Mouse (Mus musculus) ES-Bruce4 (cell line): ENCODE results near the gene Cdc42. TPM values are rescaled to one million over a fixed set of nuclear protein-coding genes. Genes with fewer than 3 reads are reported as not detected.

Experiments
- H3K27ac ChIP-seq: 2 replicates; pipeline ENCODE4 v1.5.1; 2012; ENCODE audit warnings: low read length, inconsistent platforms; ENCODE audit not compliant: insufficient read depth
- H3K27me3 ChIP-seq: 2 replicates; pipeline ENCODE4 v1.6.1; 2012; ENCODE audit warnings: mild to moderate bottlenecking, low read length, inconsistent platforms; ENCODE audit not compliant: control insufficient read depth, poor library complexity, insufficient read depth, severe bottlenecking
- H3K36me3 ChIP-seq: 2 replicates; pipeline ENCODE4 v1.6.1; 2012; ENCODE audit warnings: inconsistent platforms, mild to moderate bottlenecking, low read length, moderate library complexity; ENCODE audit not compliant: control insufficient read depth, poor library complexity, insufficient read depth, severe bottlenecking
- H3K4me1 ChIP-seq: one replicate; pipeline ENCODE4 v1.8.1; 2011; ENCODE audit warnings: low read length; ENCODE audit not compliant: control insufficient read depth, insufficient read depth
- H3K4me3 ChIP-seq: 2 replicates; pipeline ENCODE4 v1.5.1; 2011; ENCODE audit warnings: low read depth, mild to moderate bottlenecking, low read length
- H3K9ac ChIP-seq: 2 replicates; pipeline ENCODE4 v1.6.1; 2012; ENCODE audit warnings: low read depth, mild to moderate bottlenecking, inconsistent platforms; ENCODE audit not compliant: poor library complexity, severe bottlenecking
- H3K9me3 ChIP-seq: replicated peaks from 2 replicates; pipeline ENCODE4 v1.6.1; 2012; ENCODE audit warnings: mild to moderate bottlenecking, low read length, inconsistent platforms; ENCODE audit not compliant: control insufficient read depth, poor library complexity, insufficient read depth, severe bottlenecking
- CTCF ChIP-seq: IDR thresholded peaks from one replicate; pipeline ENCODE4 v1.8.1; 2011; ENCODE audit warnings: low read depth, low read length
- EP300 ChIP-seq: IDR thresholded peaks from 2 replicates; pipeline ENCODE4 v1.6.1; 2011; ENCODE audit warnings: low read depth, low read length; ENCODE audit not compliant: insufficient read depth
- POLR2A ChIP-seq: IDR thresholded peaks from one replicate; pipeline ENCODE4 v1.8.1; 2011; ENCODE audit warnings: low read length; ENCODE audit not compliant: insufficient read depth
- polyA plus RNA-seq: library from polyadenylated mRNA; stranded (reverse); fragments of >200 nt; gene quantifications from 2 replicates; pipeline ENCODE4 v1.2.4, GENCODE M21; 2011; ENCODE audit warnings: low read depth; ENCODE audit not compliant: missing spikeins, insufficient read depth, insufficient read length

The Cdc42 gene
- polyA plus RNA-seq, 1 experiment: 476 TPM

DNA sequence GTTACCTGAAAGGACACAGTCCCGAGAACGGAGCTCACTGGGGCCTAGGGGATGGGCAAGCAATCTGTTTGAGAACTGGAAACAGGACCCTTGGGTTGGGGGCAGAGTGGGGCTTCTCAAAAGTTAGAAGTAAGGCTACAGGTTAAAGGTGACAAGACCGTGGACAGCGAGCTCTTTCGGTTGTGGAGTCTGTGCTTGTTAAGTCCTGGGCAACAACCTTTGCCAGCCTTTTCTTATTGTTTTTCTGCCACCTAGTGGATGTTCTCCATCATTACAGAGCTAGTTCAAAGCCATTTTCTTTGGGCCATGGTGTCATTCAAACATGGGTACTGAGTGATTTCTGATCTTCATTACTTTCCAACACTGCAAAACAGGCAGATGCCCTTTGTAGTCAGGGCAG, 49.1 kb downstream of the Cdc42 start:
- Histone ChIP-seq H3K27me3 (no peaks in the 10 kb centered on the region), H3K9me3 (no peaks in the 10 kb centered on the region), H3K4me3 (no peak overlapping the region), H3K27ac (no peak overlapping the region), H3K9ac (no peak overlapping the region), H3K4me1 (no peaks in the 10 kb centered on the region), H3K36me3 (no peaks in the 10 kb centered on the region)
- TF ChIP-seq CTCF (peak; percentile 38), POLR2A (no peak), EP300 (no peak)

DNA sequence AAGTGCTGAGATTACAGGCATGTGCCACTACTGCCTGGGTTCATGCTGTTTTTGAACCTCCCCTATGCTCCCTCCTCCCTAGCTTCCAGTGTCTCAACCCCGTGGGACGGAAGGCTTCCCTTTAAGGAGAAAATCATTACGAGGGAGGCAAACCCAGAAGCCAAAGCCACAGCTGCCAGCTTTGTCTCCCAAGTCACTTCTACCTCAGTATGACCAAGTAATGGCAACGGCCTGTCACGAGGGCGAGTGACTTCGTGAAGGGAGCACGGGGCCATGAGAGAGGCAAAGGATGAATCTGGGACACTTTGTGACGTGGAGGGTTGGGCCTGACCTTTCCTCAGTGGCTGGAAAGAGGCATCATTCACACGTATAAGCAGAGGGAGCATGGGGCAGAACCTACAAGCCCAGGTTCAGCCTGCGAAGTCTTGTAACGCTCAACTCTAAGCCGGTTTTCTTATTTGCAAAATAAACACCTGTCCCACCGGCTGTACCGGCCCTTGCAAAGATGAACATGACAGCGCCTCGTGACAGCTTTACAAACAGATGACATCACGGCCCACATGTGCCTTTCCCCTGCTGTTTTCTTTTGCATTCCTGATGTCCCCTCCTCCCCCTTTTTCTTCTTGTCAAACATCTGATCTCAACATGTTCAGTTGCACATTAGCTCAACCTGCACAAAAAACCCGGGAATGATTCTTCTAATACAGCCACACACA, 50.4 kb downstream of the Cdc42 start:
- TF ChIP-seq EP300 (no peak), CTCF (no peak), POLR2A (no peak)
- H3K4me1 ChIP-seq: no peaks in the 10 kb centered on the region
- H3K4me3 ChIP-seq: no peak overlapping the region
- H3K9me3 ChIP-seq: no peaks in the 10 kb centered on the region
- no peaks in the 10 kb centered on the region for H3K36me3 ChIP-seq
- H3K27ac ChIP-seq: no peak overlapping the region
- no peak overlapping the region for H3K9ac ChIP-seq
- H3K27me3 ChIP-seq: no peaks in the 10 kb centered on the region

DNA sequence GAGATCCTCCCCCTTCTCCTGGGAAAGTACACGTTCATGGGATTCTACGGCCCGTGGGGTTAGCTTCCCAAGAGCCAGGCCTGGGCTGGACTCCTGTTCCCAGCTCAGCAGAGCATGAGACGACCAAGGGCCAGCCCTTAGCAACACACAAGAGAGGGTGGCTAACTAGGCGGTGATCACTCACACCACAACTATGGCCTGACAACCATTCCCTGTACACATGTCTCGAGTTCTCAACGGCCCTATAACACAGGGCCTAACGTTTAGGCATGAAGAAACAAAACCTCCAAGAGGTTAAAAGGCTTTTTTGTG, 51.0 kb downstream of the Cdc42 start:
- Histone ChIP-seq H3K27me3 (no peaks in the 10 kb centered on the region), H3K4me3 (no peak overlapping the region), H3K27ac (no peak overlapping the region), H3K36me3 (no peaks in the 10 kb centered on the region), H3K4me1 (no peaks in the 10 kb centered on the region), H3K9ac (no peak overlapping the region), H3K9me3 (no peaks in the 10 kb centered on the region)
- no peak for TF ChIP-seq POLR2A
- TF ChIP-seq EP300: no peak
- TF ChIP-seq CTCF: no peak

DNA sequence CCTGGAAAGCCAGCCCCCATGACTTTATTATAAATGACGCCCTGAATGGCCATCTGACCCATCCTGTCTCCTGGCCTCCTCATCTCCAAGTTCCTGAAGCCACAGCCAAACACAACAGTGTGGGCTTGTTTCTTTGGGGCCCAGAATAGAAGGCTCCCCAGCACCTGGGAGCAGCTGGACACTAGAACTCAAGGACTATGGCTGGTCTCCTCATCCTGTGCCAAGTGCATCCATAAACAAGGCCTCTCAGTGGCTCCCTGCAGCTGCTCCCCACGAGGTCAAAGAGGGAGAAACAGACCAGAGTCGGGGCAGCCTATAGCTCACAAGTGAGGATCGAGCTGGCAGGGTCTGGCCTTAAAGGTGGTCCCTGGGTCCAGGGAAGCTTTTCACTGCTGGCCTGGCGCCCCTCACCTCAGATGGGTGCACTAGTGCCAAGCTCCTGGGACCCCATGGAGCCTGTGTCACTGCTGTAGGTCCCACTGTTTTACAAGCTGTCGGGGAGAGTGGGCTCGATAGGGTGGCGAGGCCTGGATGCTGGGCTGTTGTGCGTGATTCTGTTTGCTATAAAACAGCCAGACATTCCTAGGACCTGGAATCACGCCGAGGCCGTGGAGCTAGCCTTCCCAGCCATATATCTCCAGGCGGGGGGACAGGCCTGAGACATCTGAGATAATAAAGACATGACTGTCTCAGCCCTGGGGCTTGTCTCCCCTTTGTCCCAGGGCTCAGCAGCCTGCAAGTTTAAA, 51.5 kb downstream of the Cdc42 start:
- H3K4me1 ChIP-seq: no peaks in the 10 kb centered on the region

GRCm38 (mm10) chr4:137305066-137305465, 52.5 kb downstream of the Cdc42 start:
- TF ChIP-seq EP300 (no peak), CTCF (no peak), POLR2A (no peak)

More for the DNA sequence above, 51.5 kb downstream of the Cdc42 start:
- no peak overlapping the region for H3K27ac ChIP-seq
- H3K9ac ChIP-seq: no peak overlapping the region
- no peaks in the 10 kb centered on the region for H3K36me3 ChIP-seq
- TF ChIP-seq POLR2A (no peak), CTCF (no peak), EP300 (no peak)
- H3K9me3 ChIP-seq: no peaks in the 10 kb centered on the region
- no peaks in the 10 kb centered on the region for H3K27me3 ChIP-seq
- no peak overlapping the region for H3K4me3 ChIP-seq

GRCm38 (mm10) chr4:137304106-137304505, 53.4 kb downstream of the Cdc42 start:
- Histone ChIP-seq H3K27ac (no peak overlapping the region), H3K4me1 (no peaks in the 10 kb centered on the region), H3K9ac (no peak overlapping the region), H3K27me3 (no peaks in the 10 kb centered on the region), H3K9me3 (no peaks in the 10 kb centered on the region), H3K36me3 (no peaks in the 10 kb centered on the region), H3K4me3 (no peak overlapping the region)
- no peak for TF ChIP-seq EP300
- TF ChIP-seq CTCF: no peak
- no peak for TF ChIP-seq POLR2A

More at GRCm38 (mm10) chr4:137305066-137305465, 52.5 kb downstream of the Cdc42 start:
- H3K27me3 ChIP-seq: no peaks in the 10 kb centered on the region
- no peak overlapping the region for H3K4me3 ChIP-seq
- H3K36me3 ChIP-seq: no peaks in the 10 kb centered on the region
- no peaks in the 10 kb centered on the region for H3K4me1 ChIP-seq
- no peak overlapping the region for H3K27ac ChIP-seq
- no peak overlapping the region for H3K9ac ChIP-seq
- no peaks in the 10 kb centered on the region for H3K9me3 ChIP-seq
